Mouse (Mus musculus) midbrain, embryonic 14.5 days (tissue): ENCODE results near the gene Cyp4f17. TPM values are rescaled to one million over a fixed set of nuclear protein-coding genes. Genes with fewer than 3 reads are reported as not detected.
"Not testable (repeated sequence)": the region's sequence is repeated elsewhere in the genome, so short reads cannot be mapped to it uniquely, and the experiment has no call there.

Experiments used
- ATAC-seq: fragments of 200-750 bp; cut with Nextera tagmentation; 2 replicates; pipeline ENCODE4 v1.8.0; 2017; ENCODE audit warnings: moderate number of reproducible peaks, moderate library complexity; ENCODE audit not compliant: low FRiP score, low TSS enrichment
- DNase-seq: peaks from one replicate; pipeline ENCODE4 v3.0.0-alpha.2; 2015
- H3K27ac ChIP-seq: fragments of 300-500 bp; sonication (generic); replicated peaks from 2 replicates; pipeline ENCODE4 v1.5.1; 2014; ENCODE audit warnings: mild to moderate bottlenecking, low read depth, low read length, moderate library complexity
- H3K27me3 ChIP-seq: fragments of 300-500 bp; sonication (generic); 2 replicates; pipeline ENCODE4 v1.6.1; 2014; ENCODE audit warnings: low read length, control low read depth, mixed read lengths; ENCODE audit not compliant: control insufficient read depth, insufficient read depth
- H3K36me3 ChIP-seq: fragments of 300-500 bp; sonication (generic); 2 replicates; pipeline ENCODE4 v1.6.1; 2014; ENCODE audit warnings: low read length, control low read depth; ENCODE audit not compliant: control insufficient read depth, insufficient read depth
- H3K4me1 ChIP-seq: fragments of 300-500 bp; sonication (generic); 2 replicates; pipeline ENCODE4 v1.6.1; 2014; ENCODE audit warnings: mild to moderate bottlenecking, antibody characterized with exemption, low read length, control low read depth; ENCODE audit not compliant: control insufficient read depth, insufficient read depth
- H3K4me2 ChIP-seq: fragments of 300-500 bp; sonication (generic); 2 replicates; pipeline ENCODE4 v1.6.1; 2014; ENCODE audit warnings: mild to moderate bottlenecking, low read length, moderate library complexity
- H3K4me3 ChIP-seq: fragments of 300-500 bp; sonication (generic); replicated peaks from 2 replicates; pipeline ENCODE4 v1.5.1; 2014; ENCODE audit warnings: low read depth, low read length
- H3K9ac ChIP-seq: fragments of 300-500 bp; sonication (generic); replicated peaks from 2 replicates; pipeline ENCODE4 v1.6.1; 2014; ENCODE audit warnings: mild to moderate bottlenecking, low read length, moderate library complexity
- H3K9me3 ChIP-seq: fragments of 300-500 bp; sonication (generic); 2 replicates; pipeline ENCODE4 v1.6.1; 2016; ENCODE audit warnings: low read length, control low read depth, mixed read lengths; ENCODE audit not compliant: control insufficient read depth
- WGBS: fragments of 180-500 bp; shearing (Covaris S2); extraction: QIAGEN DNeasy Blood & Tissue Kit; methylation state at CpG from one replicate; pipeline ENCODE4 v1.1.7; 2014; 5-methylcytosine and 5-hydroxymethylcytosine counted together
- polyA plus RNA-seq: library from polyadenylated mRNA; unstranded; fragments of >200 nt; fragmentation: Nextera tagmentation; extraction: Ambion mirVana; gene quantifications from 2 replicates; pipeline ENCODE4 v1.2.1, GENCODE M21; 2014

The Cyp4f17 gene
- polyA plus RNA-seq, 1 experiment from 2014 or later = 10.4 TPM

- 94% methylated on average over 5 of the region's 5 CpGs for WGBS
- Histone ChIP-seq H3K9ac (no peak overlapping the region), H3K9me3 (no peaks in the 10 kb centered on the region), H3K4me2 (no peak overlapping the region), H3K4me3 (no peak overlapping the region), H3K4me1 (no peaks in the 10 kb centered on the region), H3K27ac (no peak overlapping the region), H3K36me3 (peaks cover 42% of the 10 kb centered on the region), H3K27me3 (no peaks in the 10 kb centered on the region)
- ATAC-seq (no peak), DNase-seq (no peak)
Observed at GRCm38 (mm10) chr17:32521981-32522380, 16.1 kb downstream of the Cyp4f17 start.

- Histone ChIP-seq H3K9ac (no peak overlapping the region), H3K4me3 (no peak overlapping the region), H3K9me3 (no peaks in the 10 kb centered on the region), H3K4me1 (no peaks in the 10 kb centered on the region), H3K27me3 (no peaks in the 10 kb centered on the region), H3K36me3 (peaks cover 42% of the 10 kb centered on the region), H3K27ac (no peak overlapping the region), H3K4me2 (no peak overlapping the region)
- no peak for ATAC-seq
- WGBS = 91% methylated on average over 4 of the region's 4 CpGs
- DNase-seq = no peak
Observed at GRCm38 (mm10) chr17:32522386-32522785, 16.5 kb downstream of the Cyp4f17 start.

GRCm38 (mm10) chr17:32522816-32523215, 17.0 kb downstream of the Cyp4f17 start:
- no peak for DNase-seq
- Histone ChIP-seq H3K36me3 (peaks cover 39% of the 10 kb centered on the region), H3K9ac (no peak overlapping the region), H3K27ac (no peak overlapping the region), H3K4me3 (no peak overlapping the region), H3K27me3 (no peaks in the 10 kb centered on the region), H3K4me2 (no peak overlapping the region), H3K9me3 (no peaks in the 10 kb centered on the region), H3K4me1 (no peaks in the 10 kb centered on the region)
- ATAC-seq = no peak
- 94% methylated on average over 5 of the region's 5 CpGs for WGBS

- Histone ChIP-seq H3K4me3 (no peak overlapping the region), H3K4me1 (0 out of 2 replicates have a peak, but pooled peaks cover 4% of the 10 kb centered on the region), H3K27me3 (no peaks in the 10 kb centered on the region), H3K9me3 (no peaks in the 10 kb centered on the region), H3K4me2 (no peak overlapping the region), H3K27ac (no peak overlapping the region), H3K9ac (no peak overlapping the region), H3K36me3 (peaks cover 37% of the 10 kb centered on the region)
- DNase-seq = no peak
- 94% methylated on average over 11 of the region's 11 CpGs for WGBS
- no peak for ATAC-seq
Observed at GRCm38 (mm10) chr17:32523895-32524294, 18.0 kb downstream of the Cyp4f17 start.

- DNase-seq, H3K4me3 ChIP-seq, H3K4me2 ChIP-seq, H3K27me3 ChIP-seq, H3K4me1 ChIP-seq, H3K27ac ChIP-seq, H3K9ac ChIP-seq, ATAC-seq, H3K9me3 ChIP-seq: not testable (repeated sequence)
- WGBS = 92% methylated on average over 1 of the region's 1 CpGs
- H3K36me3 ChIP-seq = peaks cover 33% of the 10 kb centered on the region
Observed at GRCm38 (mm10) chr17:32526341-32526740, 20.5 kb downstream of the Cyp4f17 start.

- 91% methylated on average over 11 of the region's 11 CpGs for WGBS
- no peak for ATAC-seq
- no peak overlapping the region for H3K4me3 ChIP-seq
Observed at GRCm38 (mm10) chr17:32527748-32528147, 21.9 kb downstream of the Cyp4f17 start.

GRCm38 (mm10) chr17:32528408-32529337, 22.8 kb downstream of the Cyp4f17 start:
- DNase-seq (peak; percentile 84), ATAC-seq (no peak)
- Histone ChIP-seq H3K9me3 (no peaks in the 10 kb centered on the region), H3K27ac (no peak overlapping the region), H3K4me1 (0 out of 2 replicates have a peak, but pooled peaks cover 4% of the 10 kb centered on the region), H3K4me2 (peak overlapping the region; percentile 39), H3K36me3 (peaks cover 19% of the 10 kb centered on the region), H3K9ac (no peak overlapping the region; the same call in 1 of the 2 replicates), H3K27me3 (no peaks in the 10 kb centered on the region), H3K4me3 (no peak overlapping the region; the same call in 1 of the 2 replicates)
- WGBS = 18% methylated on average over 26 of the region's 26 CpGs

More at GRCm38 (mm10) chr17:32527748-32528147, 21.9 kb downstream of the Cyp4f17 start:
- H3K4me1 ChIP-seq = 0 out of 2 replicates have a peak, but pooled peaks cover 4% of the 10 kb centered on the region
- H3K36me3 ChIP-seq = peaks cover 24% of the 10 kb centered on the region
- no peaks in the 10 kb centered on the region for H3K27me3 ChIP-seq
- no peaks in the 10 kb centered on the region for H3K9me3 ChIP-seq
- H3K27ac ChIP-seq = no peak overlapping the region
- no peak overlapping the region for H3K4me2 ChIP-seq
- H3K9ac ChIP-seq = no peak overlapping the region
- no peak for DNase-seq

- 26% methylated on average over 4 of the region's 4 CpGs for WGBS
- H3K4me3 ChIP-seq, H3K9ac ChIP-seq, H3K9me3 ChIP-seq, DNase-seq, ATAC-seq, H3K4me2 ChIP-seq, H3K36me3 ChIP-seq, H3K27me3 ChIP-seq, H3K27ac ChIP-seq: not testable (repeated sequence)
- peaks cover 10% of the 10 kb centered on the region; the same call in 1 of the 2 replicates for H3K4me1 ChIP-seq
Observed at GRCm38 (mm10) chr17:32532356-32532755, 26.5 kb downstream of the Cyp4f17 start.
